Mouse (Mus musculus): ENCODE measurements around the gene Hapln1. TPM values are rescaled to one million over a fixed set of nuclear protein-coding genes. Genes with fewer than 3 reads are reported as not detected.

The Hapln1 gene
- 3.7 and 4.3 TPM in 2 replicates for polyA plus RNA-seq (2015; fragmentation: Nextera tagmentation; extraction: Ambion mirVana)

- Histone ChIP-seq H3K4me3 (replicated peaks) (peak within 1 kb of the TSS; percentile 56), H3K27me3 (replicated peaks) (no peaks in the 10 kb centered on the region), H3K27ac (no peak within 1 kb of the TSS), H3K4me2 (peak within 1 kb of the TSS; percentile 97), H3K9me3 (no peaks in the 10 kb centered on the region), H3K9ac (peak within 1 kb of the TSS; percentile 34; the same call in 1 of the 2 replicates), H3K4me1 (no peaks in the 10 kb centered on the region), H3K36me3 (no peaks in the 10 kb centered on the region)
- ATAC-seq (ENCODE audit: insufficient read depth, low FRiP score, low read depth), result peak; percentile 71; the same call in 1 of the 2 replicates
- under 1% methylated on average over 29 of the region's 29 CpGs for WGBS
Measured at GRCm38 (mm10) chr13:89539205-89539886, at the start of gene Hapln1. Gene Hapln1, plus strand, starts transcription at chr13:89539796.

DNA sequence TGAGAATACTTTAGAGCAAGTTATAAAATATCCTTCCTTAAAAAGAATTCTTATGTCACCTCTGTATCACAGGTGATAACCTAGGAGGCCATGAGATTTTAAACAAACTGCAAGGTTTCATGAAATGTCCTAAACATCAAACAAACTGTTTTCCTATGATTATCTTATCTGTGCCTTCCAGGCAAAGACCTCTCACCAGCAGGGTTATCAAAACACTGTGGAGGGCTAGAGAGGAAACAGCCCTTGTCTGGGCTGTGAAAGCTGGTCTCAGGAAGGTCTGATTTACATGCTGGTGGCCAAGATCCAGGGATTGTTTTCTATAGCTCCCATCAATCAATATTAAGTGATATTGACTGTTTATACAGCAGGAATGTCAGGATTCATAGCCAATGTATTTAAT lies 46.4 kb upstream of the Hapln1 start:
- Histone ChIP-seq H3K9ac (no peak overlapping the region), H3K27me3 (replicated peaks) (no peaks in the 10 kb centered on the region), H3K36me3 (no peaks in the 10 kb centered on the region), H3K4me2 (no peak overlapping the region), H3K4me1 (no peaks in the 10 kb centered on the region), H3K4me3 (replicated peaks) (no peak overlapping the region), H3K27ac (no peak overlapping the region), H3K9me3 (no peaks in the 10 kb centered on the region)
- ATAC-seq (ENCODE audit: insufficient read depth, low FRiP score, low read depth), result no peak

GRCm38 (mm10) chr13:89493678-89494077 lies 45.9 kb upstream of the Hapln1 start:
- WGBS, result 52% methylated on average over 6 of the region's 6 CpGs
- Histone ChIP-seq H3K4me2 (no peak overlapping the region), H3K9ac (no peak overlapping the region), H3K27me3 (replicated peaks) (no peaks in the 10 kb centered on the region), H3K4me3 (replicated peaks) (no peak overlapping the region), H3K36me3 (no peaks in the 10 kb centered on the region), H3K27ac (no peak overlapping the region), H3K4me1 (no peaks in the 10 kb centered on the region), H3K9me3 (no peaks in the 10 kb centered on the region)
- no peak for ATAC-seq (ENCODE audit: insufficient read depth, low FRiP score, low read depth)

GRCm38 (mm10) chr13:89496569-89496968 lies 43.0 kb upstream of the Hapln1 start:
- WGBS, result 74% methylated on average over 2 of the region's 2 CpGs
- no peaks in the 10 kb centered on the region for H3K36me3 ChIP-seq
- ATAC-seq (ENCODE audit: insufficient read depth, low FRiP score, low read depth), result no peak

GRCm38 (mm10) chr13:89499419-89499818 lies 40.2 kb upstream of the Hapln1 start:
- Histone ChIP-seq H3K9ac (no peak overlapping the region), H3K4me1 (no peaks in the 10 kb centered on the region), H3K27me3 (replicated peaks) (no peaks in the 10 kb centered on the region), H3K4me2 (no peak overlapping the region), H3K27ac (no peak overlapping the region), H3K36me3 (no peaks in the 10 kb centered on the region), H3K9me3 (no peaks in the 10 kb centered on the region), H3K4me3 (replicated peaks) (no peak overlapping the region)
- no peak for ATAC-seq (ENCODE audit: insufficient read depth, low FRiP score, low read depth)
- WGBS, result 31% methylated on average over 1 of the region's 1 CpGs

More at GRCm38 (mm10) chr13:89496569-89496968, 43.0 kb upstream of the Hapln1 start:
- no peaks in the 10 kb centered on the region for H3K4me1 ChIP-seq
- no peak overlapping the region for H3K9ac ChIP-seq
- no peak overlapping the region for H3K4me3 ChIP-seq (replicated peaks)
- no peaks in the 10 kb centered on the region for H3K9me3 ChIP-seq
- no peaks in the 10 kb centered on the region for H3K27me3 ChIP-seq (replicated peaks)
- no peak overlapping the region for H3K4me2 ChIP-seq
- H3K27ac ChIP-seq, result no peak overlapping the region

DNA sequence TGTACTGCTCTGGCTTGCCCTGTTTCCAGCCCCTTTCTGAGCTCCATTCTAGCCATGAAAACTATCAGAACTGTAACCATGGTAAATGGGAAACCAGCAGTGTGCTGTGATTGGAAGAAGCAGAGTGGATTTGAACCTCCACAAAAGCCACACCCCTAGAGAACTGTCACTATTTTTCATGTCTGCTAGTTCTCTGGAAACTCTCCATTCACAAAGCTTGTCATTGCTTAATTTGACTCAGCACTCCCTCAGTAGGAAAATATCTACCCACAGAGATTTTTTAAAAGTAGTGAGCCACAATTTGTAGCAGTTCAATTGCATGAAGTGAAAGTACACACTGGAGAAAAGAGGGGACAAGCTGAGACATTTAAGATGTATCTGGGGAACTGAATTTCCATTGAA lies 18.1 kb upstream of the Hapln1 start:
- no peaks in the 10 kb centered on the region for H3K36me3 ChIP-seq
- H3K27ac ChIP-seq, result no peak overlapping the region
- H3K9ac ChIP-seq, result no peak overlapping the region
- ATAC-seq (ENCODE audit: insufficient read depth, low FRiP score, low read depth), result no peak
- H3K4me3 ChIP-seq (replicated peaks), result no peak overlapping the region
- H3K9me3 ChIP-seq, result no peaks in the 10 kb centered on the region
- H3K27me3 ChIP-seq (replicated peaks), result no peaks in the 10 kb centered on the region
- H3K4me2 ChIP-seq, result no peak overlapping the region
- no peaks in the 10 kb centered on the region for H3K4me1 ChIP-seq

- 35% methylated on average over 1 of the region's 1 CpGs for WGBS
- H3K27me3 ChIP-seq (replicated peaks), result no peaks in the 10 kb centered on the region
- H3K27ac ChIP-seq, result no peak overlapping the region
- no peaks in the 10 kb centered on the region for H3K4me1 ChIP-seq
- no peak overlapping the region for H3K9ac ChIP-seq
- H3K4me2 ChIP-seq, result no peak overlapping the region
- H3K9me3 ChIP-seq, result no peaks in the 10 kb centered on the region
- no peaks in the 10 kb centered on the region for H3K36me3 ChIP-seq
- H3K4me3 ChIP-seq (replicated peaks), result no peak overlapping the region
- no peak for ATAC-seq (ENCODE audit: insufficient read depth, low FRiP score, low read depth)
Measured at GRCm38 (mm10) chr13:89528716-89529115, 10.9 kb upstream of the Hapln1 start.

GRCm38 (mm10) chr13:89530386-89530785 lies 9.2 kb upstream of the Hapln1 start:
- no peak for ATAC-seq (ENCODE audit: insufficient read depth, low FRiP score, low read depth)
- Histone ChIP-seq H3K27me3 (replicated peaks) (no peaks in the 10 kb centered on the region), H3K4me3 (replicated peaks) (no peak overlapping the region), H3K9ac (no peak overlapping the region), H3K4me1 (no peaks in the 10 kb centered on the region), H3K27ac (no peak overlapping the region), H3K36me3 (no peaks in the 10 kb centered on the region), H3K9me3 (no peaks in the 10 kb centered on the region), H3K4me2 (no peak overlapping the region)
- WGBS, result 87% methylated on average over 2 of the region's 2 CpGs

- H3K4me1 ChIP-seq, result no peaks in the 10 kb centered on the region
- no peak for ATAC-seq (ENCODE audit: insufficient read depth, low FRiP score, low read depth)
- WGBS, result 43% methylated on average over 11 of the region's 11 CpGs
- peak overlapping the region; percentile 97 for H3K4me2 ChIP-seq
- peak overlapping the region; percentile 56 for H3K4me3 ChIP-seq (replicated peaks)
- no peaks in the 10 kb centered on the region for H3K36me3 ChIP-seq
- no peak overlapping the region for H3K27ac ChIP-seq
- H3K9me3 ChIP-seq, result no peaks in the 10 kb centered on the region
- H3K9ac ChIP-seq, result no peak overlapping the region
- no peaks in the 10 kb centered on the region for H3K27me3 ChIP-seq (replicated peaks)
Measured at GRCm38 (mm10) chr13:89539887-89540264, 280 bp downstream of the Hapln1 start.

- ATAC-seq (ENCODE audit: insufficient read depth, low FRiP score, low read depth), result no peak
Measured at GRCm38 (mm10) chr13:89540301-89540982, 846 bp downstream of the Hapln1 start.

GRCm38 (mm10) chr13:89543003-89543402 lies 3.4 kb downstream of the Hapln1 start:
- no peak for ATAC-seq (ENCODE audit: insufficient read depth, low FRiP score, low read depth)

More at GRCm38 (mm10) chr13:89540301-89540982, 846 bp downstream of the Hapln1 start:
- no peaks in the 10 kb centered on the region for H3K36me3 ChIP-seq
- no peaks in the 10 kb centered on the region for H3K4me1 ChIP-seq
- H3K4me2 ChIP-seq, result no peak overlapping the region; the same call in 1 of the 2 replicates
- H3K9ac ChIP-seq, result no peak overlapping the region
- no peaks in the 10 kb centered on the region for H3K9me3 ChIP-seq
- no peak overlapping the region for H3K27ac ChIP-seq
- H3K27me3 ChIP-seq (replicated peaks), result no peaks in the 10 kb centered on the region
- WGBS, result 55% methylated on average over 11 of the region's 11 CpGs
- no peak overlapping the region for H3K4me3 ChIP-seq (replicated peaks)

DNA sequence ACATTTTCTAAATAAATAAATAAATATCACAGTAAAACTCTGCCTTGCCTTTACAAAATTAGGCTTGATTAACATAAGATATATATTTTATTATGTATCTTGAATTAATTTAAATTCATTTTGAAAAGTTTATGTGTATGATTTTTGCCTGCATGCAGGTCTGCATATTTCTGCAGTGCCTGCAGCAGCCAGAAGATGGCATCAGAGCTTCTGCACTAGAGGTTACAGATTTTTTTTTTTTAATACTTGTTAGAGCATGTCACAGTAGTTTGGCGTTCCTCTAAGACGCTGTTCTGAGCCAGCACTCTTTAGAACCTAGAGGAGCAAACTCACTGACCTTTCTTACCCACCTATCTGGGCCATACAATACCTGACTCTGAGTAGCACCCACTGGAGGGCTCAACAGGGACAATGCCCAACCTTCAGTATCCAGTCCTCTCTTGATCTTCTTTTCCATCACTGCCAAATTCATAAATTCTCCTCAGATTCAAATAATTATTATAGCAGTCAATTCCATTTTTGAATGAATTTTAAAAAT lies 8.7 kb downstream of the Hapln1 start:
- 10% methylated on average over 2 of the region's 2 CpGs for WGBS
- no peak for ATAC-seq (ENCODE audit: insufficient read depth, low FRiP score, low read depth)

More at GRCm38 (mm10) chr13:89543003-89543402, 3.4 kb downstream of the Hapln1 start:
- Histone ChIP-seq H3K9me3 (no peaks in the 10 kb centered on the region), H3K27me3 (replicated peaks) (no peaks in the 10 kb centered on the region), H3K27ac (no peak overlapping the region), H3K9ac (no peak overlapping the region), H3K4me2 (no peak overlapping the region), H3K36me3 (no peaks in the 10 kb centered on the region), H3K4me3 (replicated peaks) (no peak overlapping the region), H3K4me1 (no peaks in the 10 kb centered on the region)
- WGBS, result 3% methylated on average over 3 of the region's 3 CpGs

More for the DNA sequence above, 8.7 kb downstream of the Hapln1 start:
- Histone ChIP-seq H3K4me3 (replicated peaks) (no peak overlapping the region), H3K4me2 (no peak overlapping the region), H3K36me3 (no peaks in the 10 kb centered on the region), H3K27me3 (replicated peaks) (no peaks in the 10 kb centered on the region), H3K27ac (no peak overlapping the region), H3K9ac (no peak overlapping the region), H3K9me3 (no peaks in the 10 kb centered on the region), H3K4me1 (no peaks in the 10 kb centered on the region)
